Mouse (Mus musculus): ENCODE data around the gene Rbm33. TPM values are rescaled to one million over a fixed set of nuclear protein-coding genes. Genes with fewer than 3 reads are reported as not detected.

Rbm33 gene
- total and polyA plus RNA-seq, 3 experiments: 13.6 to 41.1 (median 38.5) TPM

- H3K9ac ChIP-seq (ENCODE audit: low read depth, low read length): no peak overlapping the region
- H3K79me2 ChIP-seq (replicated peaks; ENCODE audit: control insufficient read depth, insufficient read depth, low read length): no peaks in the 10 kb centered on the region
- DNase-seq: no peak
- intact Hi-C loops (cut with DNase I): no loop called here
- peaks cover 35% of the 10 kb centered on the region for H3K27me3 ChIP-seq (ENCODE audit: control insufficient read depth, insufficient read depth, low read length)
- no peak for TF ChIP-seq EP300 (IDR thresholded peaks at IDR 0.05; ENCODE audit: insufficient read depth, low read depth, low read length)
- no peak for TF ChIP-seq CTCF (IDR thresholded peaks at IDR 0.05)
- no peak for TF ChIP-seq POLR2A (IDR thresholded peaks at IDR 0.05; ENCODE audit: insufficient read depth, low read depth, low read length)
- no peaks in the 10 kb centered on the region for H3K4me1 ChIP-seq (ENCODE audit: control insufficient read depth, insufficient read depth, low read length)
- no peak overlapping the region for H3K27ac ChIP-seq
- WGBS: 4% methylated on average over 33 of the region's 33 CpGs
- H3K4me3 ChIP-seq: no peak overlapping the region
- H3K36me3 ChIP-seq (ENCODE audit: control insufficient read depth, insufficient read depth, low read length): no peaks in the 10 kb centered on the region
Measured at GRCm38 (mm10) chr5:28462741-28463590, 146.0 kb downstream of the Rbm33 start.

GRCm38 (mm10) chr5:28463656-28464055, 146.7 kb downstream of the Rbm33 start:
- no peaks in the 10 kb centered on the region for H3K36me3 ChIP-seq (ENCODE audit: control insufficient read depth, insufficient read depth, low read length)
- intact Hi-C loops (cut with DNase I): no loop called here
- WGBS: 4% methylated on average over 10 of the region's 10 CpGs
- no peak for DNase-seq
- peaks cover 30% of the 10 kb centered on the region for H3K27me3 ChIP-seq (ENCODE audit: control insufficient read depth, insufficient read depth, low read length)
- H3K79me2 ChIP-seq (replicated peaks; ENCODE audit: control insufficient read depth, insufficient read depth, low read length): no peaks in the 10 kb centered on the region
- no peak overlapping the region for H3K4me3 ChIP-seq
- no peak overlapping the region for H3K27ac ChIP-seq
- no peak for TF ChIP-seq CTCF (IDR thresholded peaks at IDR 0.05)
- no peak for TF ChIP-seq POLR2A (IDR thresholded peaks at IDR 0.05; ENCODE audit: insufficient read depth, low read depth, low read length)
- no peak for TF ChIP-seq EP300 (IDR thresholded peaks at IDR 0.05; ENCODE audit: insufficient read depth, low read depth, low read length)
- no peak overlapping the region for H3K9ac ChIP-seq (ENCODE audit: low read depth, low read length)
- H3K4me1 ChIP-seq (ENCODE audit: control insufficient read depth, insufficient read depth, low read length): no peaks in the 10 kb centered on the region

GRCm38 (mm10) chr5:28464361-28465098, 147.6 kb downstream of the Rbm33 start:
- under 1% methylated on average over 75 of the region's 76 CpGs for WGBS
- Histone ChIP-seq H3K27ac (no peak overlapping the region), H3K27me3 (ENCODE audit: control insufficient read depth, insufficient read depth, low read length) (peaks cover 24% of the 10 kb centered on the region), H3K4me1 (ENCODE audit: control insufficient read depth, insufficient read depth, low read length) (no peaks in the 10 kb centered on the region), H3K4me3 (peak overlapping the region; percentile 6; the same call in 1 of the 2 replicates), H3K9ac (ENCODE audit: low read depth, low read length) (no peak overlapping the region), H3K36me3 (ENCODE audit: control insufficient read depth, insufficient read depth, low read length) (no peaks in the 10 kb centered on the region), H3K79me2 (replicated peaks; ENCODE audit: control insufficient read depth, insufficient read depth, low read length) (no peaks in the 10 kb centered on the region)
- DNase-seq: no peak
- no peak for TF ChIP-seq CTCF (IDR thresholded peaks at IDR 0.05)
- TF ChIP-seq EP300 (IDR thresholded peaks at IDR 0.05; ENCODE audit: insufficient read depth, low read depth, low read length): no peak
- no peak for TF ChIP-seq POLR2A (IDR thresholded peaks at IDR 0.05; ENCODE audit: insufficient read depth, low read depth, low read length)
- intact Hi-C loops (cut with DNase I): loop anchor here (5.0 kb wide), 2 partner anchors 573 to 813 kb away; no protein-coding TSS in a partner anchor

- TF ChIP-seq POLR2A (IDR thresholded peaks at IDR 0.05; ENCODE audit: insufficient read depth, low read depth, low read length) (no peak), CTCF (IDR thresholded peaks at IDR 0.05) (no peak), EP300 (IDR thresholded peaks at IDR 0.05; ENCODE audit: insufficient read depth, low read depth, low read length) (no peak)
- Histone ChIP-seq H3K36me3 (ENCODE audit: control insufficient read depth, insufficient read depth, low read length) (no peaks in the 10 kb centered on the region), H3K9ac (ENCODE audit: low read depth, low read length) (no peak overlapping the region), H3K4me1 (ENCODE audit: control insufficient read depth, insufficient read depth, low read length) (no peaks in the 10 kb centered on the region), H3K27ac (no peak overlapping the region), H3K4me3 (no peak overlapping the region), H3K79me2 (replicated peaks; ENCODE audit: control insufficient read depth, insufficient read depth, low read length) (no peaks in the 10 kb centered on the region), H3K27me3 (ENCODE audit: control insufficient read depth, insufficient read depth, low read length) (peaks cover 22% of the 10 kb centered on the region)
- intact Hi-C loops (cut with DNase I): loop anchor here (5.0 kb wide), 2 partner anchors 572 to 812 kb away; no protein-coding TSS in a partner anchor
- DNase-seq: no peak
- 1% methylated on average over 29 of the region's 29 CpGs for WGBS
Measured at GRCm38 (mm10) chr5:28465099-28465406, 148.1 kb downstream of the Rbm33 start.

- peaks cover 20% of the 10 kb centered on the region for H3K27me3 ChIP-seq (ENCODE audit: control insufficient read depth, insufficient read depth, low read length)
- H3K36me3 ChIP-seq (ENCODE audit: control insufficient read depth, insufficient read depth, low read length): no peaks in the 10 kb centered on the region
- no peak for DNase-seq
- no peak overlapping the region for H3K4me3 ChIP-seq
- no peaks in the 10 kb centered on the region for H3K79me2 ChIP-seq (replicated peaks; ENCODE audit: control insufficient read depth, insufficient read depth, low read length)
- H3K27ac ChIP-seq: no peak overlapping the region
- WGBS: 3% methylated on average over 18 of the region's 18 CpGs
- no peak for TF ChIP-seq POLR2A (IDR thresholded peaks at IDR 0.05; ENCODE audit: insufficient read depth, low read depth, low read length)
- TF ChIP-seq EP300 (IDR thresholded peaks at IDR 0.05; ENCODE audit: insufficient read depth, low read depth, low read length): no peak
- no peak for TF ChIP-seq CTCF (IDR thresholded peaks at IDR 0.05)
- H3K4me1 ChIP-seq (ENCODE audit: control insufficient read depth, insufficient read depth, low read length): no peaks in the 10 kb centered on the region
- no peak overlapping the region for H3K9ac ChIP-seq (ENCODE audit: low read depth, low read length)
- intact Hi-C loops (cut with DNase I): loop anchor here (5.0 kb wide), 2 partner anchors 572 to 812 kb away; no protein-coding TSS in a partner anchor
Measured at GRCm38 (mm10) chr5:28465526-28465925, 148.6 kb downstream of the Rbm33 start.
